Mouse (Mus musculus): Measurements from ENCODE around the gene Col16a1.

DNA sequence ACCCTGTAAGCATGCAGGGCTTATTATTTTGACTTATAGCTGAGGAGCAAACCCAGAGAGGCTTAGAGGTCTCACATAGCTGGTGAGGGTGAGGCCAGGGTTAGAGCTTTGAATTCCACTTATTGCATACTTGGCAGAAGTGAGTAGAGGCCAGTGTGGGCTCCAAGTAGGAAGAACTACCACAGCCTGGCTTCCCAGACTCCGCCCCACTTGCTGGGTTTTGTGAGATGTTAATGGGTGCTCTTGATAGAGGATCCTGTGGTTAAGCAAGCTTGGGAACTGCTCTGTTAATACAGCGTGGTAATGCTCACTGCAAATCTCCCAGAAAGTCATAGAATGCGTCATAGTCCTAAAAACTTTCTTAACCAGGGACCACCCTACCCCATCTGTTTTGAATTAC lies 61.3 kb downstream of the Col16a1 start:
- TF ChIP-seq CTCF (conservative IDR thresholded peaks at IDR 0.05; ENCODE audit: insufficient read depth, insufficient read length, low read depth, low read length), result no peak
- TF ChIP-seq POLR2A (IDR thresholded peaks at IDR 0.05; ENCODE audit: low read depth, low read length), result no peak
